Mouse (Mus musculus) liver, adult 2 months (tissue): Measurements from ENCODE around the gene Prkar2b. TPM values are rescaled to one million over a fixed set of nuclear protein-coding genes. Genes with fewer than 3 reads are reported as not detected.

Experiments used
- DNase-seq: peaks from one replicate; pipeline ENCODE4 v3.0.0-alpha.2; 2011; ENCODE audit warnings: low read depth, low spot score; ENCODE audit errors: extremely low read depth
- H3K27ac ChIP-seq: fragments of 200-500 bp; replicated peaks from 2 replicates; pipeline ENCODE4 v1.5.1; 2012; ENCODE audit warnings: low read depth, mild to moderate bottlenecking, control low read depth, inconsistent platforms, low read length; ENCODE audit not compliant: insufficient read depth
- H3K27me3 ChIP-seq: fragments of 200-500 bp; 2 replicates; pipeline ENCODE4 v1.6.1; 2012; ENCODE audit warnings: mild to moderate bottlenecking, moderate library complexity, low read length, inconsistent platforms; ENCODE audit not compliant: control insufficient read depth, insufficient read depth
- H3K36me3 ChIP-seq: fragments of 200-500 bp; 2 replicates; pipeline ENCODE4 v1.6.1; 2012; ENCODE audit warnings: low read length, inconsistent platforms; ENCODE audit not compliant: control insufficient read depth, insufficient read depth
- H3K4me1 ChIP-seq: fragments of 200-500 bp; 2 replicates; pipeline ENCODE4 v1.6.1; 2011; ENCODE audit warnings: low read length; ENCODE audit not compliant: control insufficient read depth, insufficient read depth
- H3K4me3 ChIP-seq: fragments of 200-500 bp; 2 replicates; pipeline ENCODE4 v1.5.1; 2011; ENCODE audit warnings: low read depth, mild to moderate bottlenecking, control low read depth, low read length, moderate library complexity; ENCODE audit not compliant: insufficient read depth
- H3K79me2 ChIP-seq: fragments of 200-500 bp; 2 replicates; pipeline ENCODE4 v1.6.1; 2012; ENCODE audit warnings: inconsistent platforms, mild to moderate bottlenecking, low read length, moderate library complexity; ENCODE audit not compliant: control insufficient read depth, insufficient read depth
- H3K9ac ChIP-seq: fragments of 200-500 bp; 2 replicates; pipeline ENCODE4 v1.6.1; 2012; ENCODE audit warnings: low read depth, mild to moderate bottlenecking, control low read depth, inconsistent platforms, low read length
- CTCF ChIP-seq: fragments of 200-500 bp; IDR thresholded peaks from 2 replicates; pipeline ENCODE4 v1.5.1; 2011; ENCODE audit warnings: low read depth, low read length, control low read depth
- POLR2A ChIP-seq: fragments of 200-500 bp; IDR thresholded peaks from 2 replicates; pipeline ENCODE4 v1.6.1; 2011; ENCODE audit warnings: low read length, control low read depth; ENCODE audit not compliant: insufficient read depth; ENCODE audit errors: extremely low read depth
- WGBS: fragments of 180-500 bp; shearing (Covaris S2); methylation state at CpG from one replicate; pipeline ENCODE4 v1.1.7; 2018; 5-methylcytosine and 5-hydroxymethylcytosine counted together
- polyA plus RNA-seq: library from polyadenylated mRNA; depleted of rRNA; stranded (reverse); fragments of >200 nt; gene quantifications from 2 replicates; pipeline ENCODE4 v1.2.3, GENCODE M21; 2012
- total RNA-seq: library from RNA; depleted of rRNA; stranded (reverse); fragments of >200 nt; gene quantifications from 2 replicates; pipeline ENCODE4 v1.2.3, GENCODE M21; 2014

Prkar2b gene
- total and polyA plus RNA-seq, 2 experiments, result 0.06 to 0.55 TPM

GRCm38 (mm10) chr12:32052882-32053281, 8.2 kb downstream of the Prkar2b start:
- Histone ChIP-seq H3K4me1 (no peaks in the 10 kb centered on the region), H3K36me3 (no peaks in the 10 kb centered on the region), H3K9ac (no peak overlapping the region), H3K4me3 (no peak overlapping the region), H3K79me2 (no peaks in the 10 kb centered on the region), H3K27ac (no peak overlapping the region), H3K27me3 (no peaks in the 10 kb centered on the region; the same call in 1 of the 2 replicates)
- peak; percentile 4 for DNase-seq
- WGBS, result 84% methylated on average over 4 of the region's 4 CpGs
- TF ChIP-seq POLR2A, result no peak
- TF ChIP-seq CTCF, result no peak

GRCm38 (mm10) chr12:32050165-32050564, 10.9 kb downstream of the Prkar2b start:
- Histone ChIP-seq H3K36me3 (no peaks in the 10 kb centered on the region), H3K27ac (no peak overlapping the region), H3K4me1 (no peaks in the 10 kb centered on the region), H3K4me3 (no peak overlapping the region), H3K9ac (no peak overlapping the region), H3K27me3 (no peaks in the 10 kb centered on the region), H3K79me2 (no peaks in the 10 kb centered on the region)
- TF ChIP-seq POLR2A, result no peak
- no peak for TF ChIP-seq CTCF
- no peak for DNase-seq
- WGBS, result 83% methylated on average over 5 of the region's 5 CpGs

- Histone ChIP-seq H3K27me3 (no peaks in the 10 kb centered on the region), H3K27ac (no peak overlapping the region), H3K4me3 (no peak overlapping the region), H3K36me3 (no peaks in the 10 kb centered on the region), H3K9ac (no peak overlapping the region), H3K79me2 (no peaks in the 10 kb centered on the region), H3K4me1 (no peaks in the 10 kb centered on the region)
- TF ChIP-seq POLR2A (no peak), CTCF (no peak)
- no peak for DNase-seq
- WGBS, result 79% methylated on average over 17 of the region's 17 CpGs
These were observed 15.3 kb downstream of the Prkar2b start for GRCm38 (mm10) chr12:32045566-32046330.

- H3K27me3 ChIP-seq, result no peaks in the 10 kb centered on the region
- no peak overlapping the region for H3K9ac ChIP-seq
- WGBS, result 53% methylated on average over 5 of the region's 5 CpGs
- H3K79me2 ChIP-seq, result no peaks in the 10 kb centered on the region
- DNase-seq, result no peak
- no peak overlapping the region for H3K4me3 ChIP-seq
- no peaks in the 10 kb centered on the region for H3K4me1 ChIP-seq
- no peaks in the 10 kb centered on the region for H3K36me3 ChIP-seq
- TF ChIP-seq CTCF (no peak), POLR2A (no peak)
- no peak overlapping the region for H3K27ac ChIP-seq
These were observed 16.5 kb downstream of the Prkar2b start for GRCm38 (mm10) chr12:32044487-32045134.

GRCm38 (mm10) chr12:32033536-32033935, 27.6 kb downstream of the Prkar2b start:
- no peaks in the 10 kb centered on the region for H3K36me3 ChIP-seq
- H3K4me1 ChIP-seq, result no peaks in the 10 kb centered on the region
- WGBS, result 78% methylated on average over 6 of the region's 6 CpGs
- no peak for TF ChIP-seq CTCF
- no peak for TF ChIP-seq POLR2A
- no peak overlapping the region for H3K27ac ChIP-seq
- H3K4me3 ChIP-seq, result no peak overlapping the region
- DNase-seq, result no peak
- H3K27me3 ChIP-seq, result no peaks in the 10 kb centered on the region
- no peak overlapping the region for H3K9ac ChIP-seq
- H3K79me2 ChIP-seq, result no peaks in the 10 kb centered on the region

GRCm38 (mm10) chr12:32032917-32033316, 28.2 kb downstream of the Prkar2b start:
- H3K4me3 ChIP-seq, result no peak overlapping the region
- H3K4me1 ChIP-seq, result no peaks in the 10 kb centered on the region
- H3K27me3 ChIP-seq, result no peaks in the 10 kb centered on the region
- H3K9ac ChIP-seq, result no peak overlapping the region
- 95% methylated on average over 7 of the region's 7 CpGs for WGBS
- H3K79me2 ChIP-seq, result no peaks in the 10 kb centered on the region
- H3K27ac ChIP-seq, result no peak overlapping the region
- TF ChIP-seq CTCF (no peak), POLR2A (no peak)
- DNase-seq, result no peak
- H3K36me3 ChIP-seq, result no peaks in the 10 kb centered on the region
